Mouse (Mus musculus): ENCODE results near the gene Prss16. TPM values are rescaled to one million over a fixed set of nuclear protein-coding genes. Genes with fewer than 3 reads are reported as not detected.

Prss16 gene
- total RNA-seq, 2 experiments from 2014 or later = not detected

- intact Hi-C loops (cut with DNase I; ENCODE audit: low total_unique reads) = loop anchor here (10.0 kb wide), 1 partner anchor 213 kb away; no protein-coding TSS in a partner anchor
- no peak for DNase-seq
Measured at GRCm38 (mm10) chr13:22037415-22037814, 27.9 kb upstream of the Prss16 start.

- intact Hi-C loops (cut with DNase I; ENCODE audit: low total_unique reads) = loop anchor here (10.0 kb wide), 1 partner anchor 212 kb away; no protein-coding TSS in a partner anchor
Measured at GRCm38 (mm10) chr13:22036986-22037385, 27.4 kb upstream of the Prss16 start.

GRCm38 (mm10) chr13:22036149-22036956, 26.8 kb upstream of the Prss16 start:
- intact Hi-C loops (cut with DNase I; ENCODE audit: low total_unique reads) = loop anchor here (10.0 kb wide), 1 partner anchor 212 kb away; no protein-coding TSS in a partner anchor
- no peak for DNase-seq

More at GRCm38 (mm10) chr13:22036986-22037385, 27.4 kb upstream of the Prss16 start:
- no peak for DNase-seq

- intact Hi-C loops (cut with DNase I; ENCODE audit: low total_unique reads) = loop anchor here (10.0 kb wide), 1 partner anchor 211 kb away; no protein-coding TSS in a partner anchor
- peak; percentile 63 for DNase-seq
Measured at GRCm38 (mm10) chr13:22035267-22036148, 26.0 kb upstream of the Prss16 start, which contains the start of the genes Hist1h2ah and Hist1h2bk. Hist1h2ah (minus strand) TSS chr13:22035568. Hist1h2bk (plus strand) TSS chr13:22035870.

- no peak for DNase-seq
- intact Hi-C loops (cut with DNase I; ENCODE audit: low total_unique reads) = loop anchor here (10.0 kb wide), 1 partner anchor 210 kb away; no protein-coding TSS in a partner anchor
Measured at GRCm38 (mm10) chr13:22034443-22035266, 25.1 kb upstream of the Prss16 start.

GRCm38 (mm10) chr13:22033741-22034442, 24.4 kb upstream of the Prss16 start:
- intact Hi-C loops (cut with DNase I; ENCODE audit: low total_unique reads) = loop anchor here (10.0 kb wide), 1 partner anchor 209 kb away; no protein-coding TSS in a partner anchor
- DNase-seq = no peak

- intact Hi-C loops (cut with DNase I; ENCODE audit: low total_unique reads) = loop anchor here (10.0 kb wide), 1 partner anchor 206 kb away; no protein-coding TSS in a partner anchor
- DNase-seq = no peak
Measured at GRCm38 (mm10) chr13:22030493-22030892, 21.0 kb upstream of the Prss16 start.

- no peak for DNase-seq
- intact Hi-C loops (cut with DNase I; ENCODE audit: low total_unique reads) = loop anchor here (10.0 kb wide), 3 partner anchors 205 to 1495 kb away; no protein-coding TSS in a partner anchor
Measured at GRCm38 (mm10) chr13:22029928-22030327, 20.4 kb upstream of the Prss16 start.

- intact Hi-C loops (cut with DNase I; ENCODE audit: low total_unique reads) = loop anchor here (10.0 kb wide), 2 partner anchors 1406 to 1496 kb away; no protein-coding TSS in a partner anchor
- DNase-seq = peak; percentile 91
Measured at GRCm38 (mm10) chr13:22028673-22029460, 19.3 kb upstream of the Prss16 start.

GRCm38 (mm10) chr13:22026058-22027031, 16.8 kb upstream of the Prss16 start:
- intact Hi-C loops (cut with DNase I; ENCODE audit: low total_unique reads) = loop anchor here (10.0 kb wide), 2 partner anchors 1408 to 1498 kb away; no protein-coding TSS in a partner anchor
- peak; percentile 76 for DNase-seq

GRCm38 (mm10) chr13:22022241-22022640, 12.7 kb upstream of the Prss16 start:
- intact Hi-C loops (cut with DNase I; ENCODE audit: low total_unique reads) = loop anchor here (10.0 kb wide), 2 partner anchors 1413 to 1503 kb away; no protein-coding TSS in a partner anchor
- peak; percentile 68 for DNase-seq

- intact Hi-C loops (cut with DNase I; ENCODE audit: low total_unique reads) = loop anchor here (10.0 kb wide), 2 partner anchors 1413 to 1503 kb away; no protein-coding TSS in a partner anchor
- DNase-seq = no peak
Measured at GRCm38 (mm10) chr13:22021581-22021980, 12.0 kb upstream of the Prss16 start.

GRCm38 (mm10) chr13:22020901-22021339, 11.4 kb upstream of the Prss16 start:
- DNase-seq = peak; percentile 49
- intact Hi-C loops (cut with DNase I; ENCODE audit: low total_unique reads) = loop anchor here (10.0 kb wide), 2 partner anchors 1414 to 1504 kb away; no protein-coding TSS in a partner anchor

GRCm38 (mm10) chr13:22019934-22020835, 10.6 kb upstream of the Prss16 start:
- no peak for DNase-seq
- intact Hi-C loops (cut with DNase I; ENCODE audit: low total_unique reads) = loop anchor here (5.0 to 10.0 kb wide), 4 partner anchors 38 to 1505 kb away; partner anchors contain the start of gene Pom121l2

Data from gastrocnemius, postnatal 14 days (tissue).